Mouse (Mus musculus): ENCODE results near the gene Nmrk2. TPM values are rescaled to one million over a fixed set of nuclear protein-coding genes. Genes with fewer than 3 reads are reported as not detected.

Gene Nmrk2
- polyA plus RNA-seq, 1 experiment from 2014 or later, result not detected

DNA sequence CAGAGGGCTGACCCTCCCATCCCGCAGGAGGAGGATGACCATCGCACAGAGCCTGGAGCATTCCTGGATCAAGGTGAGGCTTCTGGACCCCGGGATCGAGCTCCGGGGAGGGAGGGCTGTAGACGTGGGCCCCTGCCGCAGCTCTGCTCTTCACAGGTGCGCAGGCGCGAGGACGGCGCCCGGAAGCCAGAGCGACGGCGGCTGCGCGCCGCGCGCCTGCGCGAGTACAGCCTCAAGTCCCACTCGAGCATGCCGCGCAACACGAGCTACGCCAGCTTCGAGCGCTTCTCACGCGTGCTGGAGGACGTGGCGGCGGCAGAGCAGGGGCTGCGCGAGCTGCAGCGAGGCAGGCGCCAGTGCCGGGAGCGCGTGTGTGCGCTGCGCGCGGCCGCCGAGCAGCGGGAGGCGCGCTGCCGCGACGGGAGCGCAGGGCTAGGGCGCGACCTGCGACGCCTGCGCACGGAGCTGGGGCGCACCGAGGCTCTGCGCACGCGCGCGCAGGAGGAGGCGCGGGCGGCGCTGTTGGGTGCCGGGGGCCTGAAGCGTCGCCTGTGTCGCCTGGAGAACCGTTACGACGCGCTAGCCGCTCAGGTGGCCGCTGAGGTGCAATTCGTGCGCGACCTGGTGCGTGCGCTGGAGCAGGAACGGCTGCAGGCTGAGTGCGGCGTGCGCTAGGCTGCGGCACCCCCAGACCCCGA lies 9.4 kb downstream of the Nmrk2 start:
- H3K27ac ChIP-seq (ENCODE audit: low read depth), result peak overlapping the region; percentile 89
- peak overlapping the region; percentile 64 for H3K4me3 ChIP-seq (ENCODE audit: low read depth, low read length)
- DNase-seq (peak; percentile 82), ATAC-seq (peak; percentile 86)
- peaks cover 23% of the 10 kb centered on the region for H3K27me3 ChIP-seq (ENCODE audit: insufficient read depth, low read length)
- no peaks in the 10 kb centered on the region for H3K9me3 ChIP-seq (ENCODE audit: low read length)
- no peak for TF ChIP-seq EP300 (IDR thresholded peaks at IDR 0.05; ENCODE audit: low read depth)
- peak; percentile 10; the same call in 1 of the 2 replicates for TF ChIP-seq CTCF (IDR thresholded peaks at IDR 0.05; ENCODE audit: low read depth)
- under 1% methylated on average over 49 of the region's 93 CpGs for WGBS (ENCODE audit: insufficient replicate concordance)
- H3K4me2 ChIP-seq (ENCODE audit: low read depth, low read length), result peak overlapping the region; percentile 88
- H3K4me1 ChIP-seq (ENCODE audit: insufficient read depth), result peaks cover 34% of the 10 kb centered on the region
- H3K36me3 ChIP-seq (replicated peaks; ENCODE audit: insufficient read depth, low read length), result peaks cover 8% of the 10 kb centered on the region; the same call in 1 of the 2 replicates
- peak overlapping the region; percentile 80 for H3K9ac ChIP-seq (replicated peaks)

DNA sequence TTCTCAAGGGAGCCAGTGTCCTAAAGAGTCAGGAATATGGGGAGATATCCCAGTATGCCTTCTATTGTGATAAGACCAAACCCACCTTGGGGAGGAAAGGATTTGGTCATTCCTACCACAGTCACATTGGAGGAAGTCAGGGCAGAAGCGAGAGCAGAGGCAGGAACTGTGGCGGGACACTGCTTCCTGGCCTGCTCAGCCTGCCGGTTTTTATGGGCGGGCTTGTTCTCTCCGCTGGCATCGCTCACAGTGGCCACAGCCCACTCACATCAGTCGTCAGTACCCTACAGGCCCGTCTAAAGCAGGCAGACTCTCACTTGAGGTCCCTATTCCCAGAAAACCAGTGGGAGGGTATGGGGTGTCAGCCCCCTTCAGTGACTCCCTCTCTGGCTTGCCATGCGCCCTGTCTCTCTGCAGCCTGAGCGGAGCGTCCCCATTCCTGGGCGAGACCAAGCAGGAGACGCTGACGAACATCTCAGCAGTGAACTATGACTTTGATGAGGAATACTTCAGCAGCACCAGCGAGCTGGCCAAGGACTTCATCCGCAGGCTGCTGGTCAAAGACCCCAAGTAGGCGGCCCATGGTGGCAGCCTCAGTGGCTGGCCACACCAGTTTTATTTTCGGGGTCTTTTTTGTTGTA lies 10.4 kb downstream of the Nmrk2 start:
- 62% methylated on average over 18 of the region's 18 CpGs for WGBS (ENCODE audit: insufficient replicate concordance)
- H3K4me3 ChIP-seq (ENCODE audit: low read depth, low read length), result no peak overlapping the region

DNA sequence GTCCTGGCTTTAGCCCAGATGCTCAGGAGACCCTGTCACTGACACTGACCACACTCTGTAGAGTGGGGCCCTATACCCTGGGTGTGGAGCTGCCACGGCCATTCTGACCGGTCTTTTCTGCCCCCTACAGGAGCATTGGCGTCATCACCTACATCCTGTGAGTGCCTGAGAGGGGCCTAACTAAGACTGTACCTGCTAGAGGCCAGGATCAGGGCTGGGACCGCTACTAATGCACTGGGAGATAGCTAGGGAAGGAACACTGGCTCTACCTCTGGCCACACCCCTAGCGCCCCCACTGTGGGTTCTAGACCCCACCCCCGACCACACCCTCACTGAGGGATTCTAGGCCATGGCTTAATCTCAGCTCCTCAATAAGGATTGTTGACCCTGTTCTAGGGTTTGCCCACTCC lies 10.9 kb downstream of the Nmrk2 start:
- no peak for ATAC-seq
- Histone ChIP-seq H3K4me1 (ENCODE audit: insufficient read depth) (peaks cover 34% of the 10 kb centered on the region), H3K9me3 (ENCODE audit: low read length) (no peaks in the 10 kb centered on the region), H3K36me3 (replicated peaks; ENCODE audit: insufficient read depth, low read length) (peaks cover 12% of the 10 kb centered on the region; the same call in 1 of the 2 replicates), H3K27ac (ENCODE audit: low read depth) (peak overlapping the region; percentile 89; the same call in 1 of the 2 replicates), H3K4me2 (ENCODE audit: low read depth, low read length) (no peak overlapping the region), H3K9ac (replicated peaks) (no peak overlapping the region), H3K27me3 (ENCODE audit: insufficient read depth, low read length) (peaks cover 21% of the 10 kb centered on the region; the same call in 1 of the 2 replicates), H3K4me3 (ENCODE audit: low read depth, low read length) (no peak overlapping the region)
- TF ChIP-seq EP300 (IDR thresholded peaks at IDR 0.05; ENCODE audit: low read depth) (no peak), CTCF (IDR thresholded peaks at IDR 0.05; ENCODE audit: low read depth) (peak; percentile 51)
- 48% methylated on average over 6 of the region's 6 CpGs for WGBS (ENCODE audit: insufficient replicate concordance)
- peak; percentile 37 for DNase-seq

More for the DNA sequence above, 10.4 kb downstream of the Nmrk2 start:
- Histone ChIP-seq H3K36me3 (replicated peaks; ENCODE audit: insufficient read depth, low read length) (peaks cover 12% of the 10 kb centered on the region; the same call in 1 of the 2 replicates), H3K27me3 (ENCODE audit: insufficient read depth, low read length) (peaks cover 23% of the 10 kb centered on the region), H3K27ac (ENCODE audit: low read depth) (peak overlapping the region; percentile 89), H3K4me1 (ENCODE audit: insufficient read depth) (peaks cover 34% of the 10 kb centered on the region), H3K9me3 (ENCODE audit: low read length) (no peaks in the 10 kb centered on the region), H3K4me2 (ENCODE audit: low read depth, low read length) (peak overlapping the region; percentile 88), H3K9ac (replicated peaks) (no peak overlapping the region; the same call in 1 of the 2 replicates)
- DNase-seq (peak; percentile 27), ATAC-seq (no peak)
- TF ChIP-seq EP300 (IDR thresholded peaks at IDR 0.05; ENCODE audit: low read depth), result no peak
- no peak for TF ChIP-seq CTCF (IDR thresholded peaks at IDR 0.05; ENCODE audit: low read depth)

DNA sequence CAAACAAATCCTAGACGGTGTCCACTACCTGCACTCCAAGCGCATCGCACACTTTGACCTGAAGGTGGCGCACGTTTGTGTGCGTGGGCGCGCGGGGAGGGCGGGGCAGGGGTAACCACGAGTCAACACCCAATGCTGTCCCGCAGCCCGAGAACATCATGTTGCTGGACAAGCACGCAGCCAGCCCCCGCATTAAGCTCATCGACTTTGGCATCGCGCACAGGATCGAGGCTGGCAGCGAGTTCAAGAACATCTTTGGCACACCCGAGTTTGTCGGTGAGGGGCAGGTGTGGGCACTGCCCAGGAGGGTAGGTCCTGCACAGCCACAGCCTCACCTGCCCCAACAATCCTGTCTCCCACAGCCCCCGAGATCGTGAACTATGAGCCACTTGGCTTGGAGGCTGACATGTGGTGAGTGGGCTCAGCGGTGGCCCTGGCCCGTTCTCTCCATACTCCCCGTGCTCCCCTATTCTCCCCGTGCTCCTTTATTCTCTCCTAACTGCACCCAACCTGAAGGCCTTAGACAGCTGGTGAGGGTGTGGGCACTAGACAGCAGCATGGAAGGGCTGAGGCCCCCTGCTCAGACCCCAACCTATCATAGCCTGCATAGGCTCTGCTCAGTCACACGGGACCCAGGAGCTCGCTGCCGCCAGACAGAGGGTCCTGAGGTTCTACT lies 11.5 kb downstream of the Nmrk2 start:
- H3K9ac ChIP-seq (replicated peaks), result no peak overlapping the region
- ATAC-seq, result no peak
- H3K4me3 ChIP-seq (ENCODE audit: low read depth, low read length), result no peak overlapping the region
- peak; percentile 70 for DNase-seq
- H3K4me1 ChIP-seq (ENCODE audit: insufficient read depth), result peaks cover 34% of the 10 kb centered on the region
- 66% methylated on average over 31 of the region's 31 CpGs for WGBS (ENCODE audit: insufficient replicate concordance)
- no peaks in the 10 kb centered on the region for H3K9me3 ChIP-seq (ENCODE audit: low read length)
- H3K4me2 ChIP-seq (ENCODE audit: low read depth, low read length), result no peak overlapping the region
- H3K36me3 ChIP-seq (replicated peaks; ENCODE audit: insufficient read depth, low read length), result peaks cover 14% of the 10 kb centered on the region
- H3K27ac ChIP-seq (ENCODE audit: low read depth), result 0 out of 2 replicates have a peak overlapping the region, but pooled peaks have one; percentile 89
- peaks cover 16% of the 10 kb centered on the region; the same call in 1 of the 2 replicates for H3K27me3 ChIP-seq (ENCODE audit: insufficient read depth, low read length)
- TF ChIP-seq CTCF (IDR thresholded peaks at IDR 0.05; ENCODE audit: low read depth), result peak; percentile 73
- TF ChIP-seq EP300 (IDR thresholded peaks at IDR 0.05; ENCODE audit: low read depth), result no peak

DNA sequence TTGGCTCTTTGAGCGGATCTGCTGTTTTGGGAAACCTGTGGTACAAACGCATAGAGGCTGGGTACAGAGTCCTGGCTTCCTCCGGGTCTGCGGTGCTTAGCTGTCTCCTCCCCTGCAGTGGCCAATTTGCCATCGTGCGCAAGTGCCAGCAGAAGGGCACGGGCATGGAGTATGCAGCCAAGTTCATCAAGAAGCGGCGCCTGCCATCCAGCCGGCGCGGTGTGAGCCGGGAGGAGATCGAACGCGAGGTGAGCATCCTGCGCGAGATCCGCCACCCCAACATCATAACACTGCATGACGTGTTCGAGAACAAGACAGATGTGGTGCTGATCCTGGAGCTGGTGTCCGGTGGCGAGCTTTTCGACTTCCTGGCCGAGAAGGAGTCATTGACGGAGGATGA lies 12.0 kb downstream of the Nmrk2 start:
- Histone ChIP-seq H3K4me3 (ENCODE audit: low read depth, low read length) (no peak overlapping the region), H3K27me3 (ENCODE audit: insufficient read depth, low read length) (peaks cover 11% of the 10 kb centered on the region; the same call in 1 of the 2 replicates), H3K4me2 (ENCODE audit: low read depth, low read length) (no peak overlapping the region), H3K36me3 (replicated peaks; ENCODE audit: insufficient read depth, low read length) (peaks cover 19% of the 10 kb centered on the region), H3K27ac (ENCODE audit: low read depth) (no peak overlapping the region), H3K9ac (replicated peaks) (no peak overlapping the region), H3K9me3 (ENCODE audit: low read length) (no peaks in the 10 kb centered on the region), H3K4me1 (ENCODE audit: insufficient read depth) (peaks cover 34% of the 10 kb centered on the region)
- DNase-seq (no peak), ATAC-seq (no peak)
- WGBS (ENCODE audit: insufficient replicate concordance), result 88% methylated on average over 26 of the region's 26 CpGs
- TF ChIP-seq EP300 (IDR thresholded peaks at IDR 0.05; ENCODE audit: low read depth) (no peak), CTCF (IDR thresholded peaks at IDR 0.05; ENCODE audit: low read depth) (no peak)

DNA sequence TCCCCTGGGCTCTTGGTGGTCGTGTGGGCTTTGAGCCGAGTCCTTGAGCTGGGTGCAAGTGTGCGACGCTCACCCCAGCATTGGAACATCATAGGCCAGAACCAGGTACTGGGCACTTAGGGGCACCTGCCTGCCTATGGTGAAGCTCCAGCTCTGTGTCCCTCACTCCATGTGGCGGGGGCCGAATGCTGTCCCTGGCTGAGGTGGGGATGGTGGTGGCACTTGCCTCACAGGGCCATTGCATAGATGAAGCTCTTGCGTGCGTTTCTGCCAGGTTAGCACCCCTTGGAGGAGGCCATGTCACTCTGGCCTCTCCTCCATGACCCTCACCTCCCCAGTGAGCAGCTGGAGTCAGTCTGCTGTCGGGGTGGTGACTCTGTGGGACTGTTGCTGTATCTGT lies 14.7 kb downstream of the Nmrk2 start:
- Histone ChIP-seq H3K9me3 (ENCODE audit: low read length) (no peaks in the 10 kb centered on the region), H3K4me1 (ENCODE audit: insufficient read depth) (peaks cover 22% of the 10 kb centered on the region), H3K36me3 (replicated peaks; ENCODE audit: insufficient read depth, low read length) (peaks cover 22% of the 10 kb centered on the region), H3K4me3 (ENCODE audit: low read depth, low read length) (no peak overlapping the region), H3K27ac (ENCODE audit: low read depth) (no peak overlapping the region), H3K9ac (replicated peaks) (0 out of 2 replicates have a peak overlapping the region, but pooled peaks have one; percentile 11), H3K4me2 (ENCODE audit: low read depth, low read length) (no peak overlapping the region), H3K27me3 (ENCODE audit: insufficient read depth, low read length) (no peaks in the 10 kb centered on the region)
- WGBS (ENCODE audit: insufficient replicate concordance), result 89% methylated on average over 9 of the region's 9 CpGs
- ATAC-seq, result no peak
- no peak for DNase-seq
- TF ChIP-seq CTCF (IDR thresholded peaks at IDR 0.05; ENCODE audit: low read depth), result no peak
- no peak for TF ChIP-seq EP300 (IDR thresholded peaks at IDR 0.05; ENCODE audit: low read depth)
